Mouse (Mus musculus) right cerebral cortex, postnatal 4 days (tissue): Measurements from ENCODE around the gene Adam29.

Source experiments
- DNase-seq: peaks from one replicate; pipeline ENCODE4 v3.0.0-alpha.2; 2022

Gene Adam29

GRCm38 (mm10) chr8:55906848-55907247 lies at the start of gene Adam29:
Adam29 (minus strand) TSS chr8:55906948.
- no peak for DNase-seq

- DNase-seq: no peak
These were observed 33.8 kb upstream of the Adam29 start for GRCm38 (mm10) chr8:55940526-55940880.

DNA sequence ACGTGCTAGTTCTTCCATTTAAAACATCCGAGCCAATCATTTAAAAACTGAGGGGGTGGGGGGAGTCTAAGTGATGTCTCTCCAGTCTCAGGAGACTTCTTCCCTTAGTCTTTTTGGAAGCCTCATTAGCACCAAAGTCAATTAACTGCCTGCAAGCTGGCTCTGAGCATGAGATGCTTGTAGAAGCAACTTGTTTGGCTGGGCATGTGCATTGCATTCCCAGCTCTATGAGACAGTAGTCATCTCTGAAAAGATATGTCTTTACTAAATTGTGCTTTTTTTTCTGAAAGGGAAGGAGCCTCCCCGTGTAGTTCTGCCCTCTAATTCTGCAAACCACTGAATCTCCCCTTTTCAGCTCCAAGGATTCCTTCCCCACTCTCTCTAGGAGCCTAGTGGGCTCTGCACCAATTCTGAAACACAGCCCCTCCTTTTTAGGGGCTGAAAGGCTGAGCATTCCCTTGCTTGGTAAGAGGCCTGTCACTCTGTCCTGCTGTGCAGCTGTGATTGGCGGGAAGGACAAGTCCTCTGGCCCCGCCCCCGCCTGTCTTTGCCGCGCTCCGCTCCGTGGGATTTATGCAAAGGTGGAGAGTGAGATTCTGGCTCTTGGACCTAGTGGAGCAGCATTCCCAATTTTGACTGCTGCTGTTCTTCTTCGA lies 33.2 kb upstream of the Adam29 start, which contains the start of gene Glra3:
Glra3 (plus strand) TSS at position 591 of the 656 bp plus-strand sequence.
- peak; percentile 52 for DNase-seq
